Mouse (Mus musculus): Measurements from ENCODE around the gene H2-K1.

DNA sequence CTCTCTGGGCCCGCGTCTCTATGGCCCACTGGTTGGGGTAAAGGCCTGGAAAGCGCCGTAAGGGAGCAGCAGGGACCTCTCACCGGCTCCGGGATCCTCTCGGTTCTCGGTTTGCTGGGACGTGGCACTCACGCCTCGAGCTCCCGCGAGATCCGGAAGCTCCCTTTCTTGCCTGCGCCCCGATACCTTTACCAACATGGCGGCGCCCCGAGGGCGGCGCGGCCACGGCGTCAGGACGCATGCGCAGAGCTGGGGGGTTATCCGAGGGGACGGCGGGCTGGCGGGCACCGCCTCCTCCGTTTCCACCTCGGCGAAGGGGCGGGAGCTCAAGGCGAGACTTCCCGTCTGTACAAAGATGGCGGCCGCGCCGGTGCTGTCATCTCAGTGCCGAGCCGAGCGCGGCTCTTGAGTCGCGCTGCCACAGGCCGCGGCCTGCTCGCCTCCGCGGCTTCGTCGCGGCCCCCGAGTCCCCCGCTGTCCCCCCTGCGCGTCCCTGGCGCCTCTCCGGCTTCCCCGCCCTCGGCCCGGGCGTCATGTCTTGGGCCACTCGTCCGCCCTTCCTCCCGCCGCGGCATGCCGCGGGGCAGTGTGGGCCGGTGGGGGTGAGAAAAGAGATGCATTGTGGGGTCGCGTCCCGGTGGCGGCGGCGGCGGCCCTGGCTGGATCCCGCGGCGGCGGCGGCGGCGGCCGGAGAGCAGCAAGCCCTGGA lies 31.5 kb upstream of the H2-K1 start, which contains the start of the genes Slc39a7 and Rxrb:
- peak; percentile 82 for TF ChIP-seq POLR2A (IDR thresholded peaks at IDR 0.05; ENCODE audit: control insufficient read depth, extremely low read depth, insufficient read depth, low read length, poor library complexity)
- TF ChIP-seq CTCF (IDR thresholded peaks at IDR 0.05; ENCODE audit: borderline replicate concordance, control insufficient read depth, extremely low read depth, insufficient read depth, low read length, poor library complexity) = peak; percentile 36; the same call in 1 of the 2 replicates
